Mouse (Mus musculus) kidney, postnatal 0 days (tissue): ENCODE data around the gene Papss1. TPM values are rescaled to one million over a fixed set of nuclear protein-coding genes. Genes with fewer than 3 reads are reported as not detected.

ENCODE experiments used
- ATAC-seq: fragments of 200-750 bp; cut with Nextera tagmentation; replicated peaks from 2 replicates; pipeline ENCODE4 v1.8.0; 2017; ENCODE audit warnings: low read depth, moderate number of reproducible peaks, moderate TSS enrichment, moderate library complexity; ENCODE audit not compliant: low FRiP score
- DNase-seq: peaks from one replicate; pipeline ENCODE4 v3.0.0-alpha.2; 2016; ENCODE audit warnings: low spot score
- H3K27ac ChIP-seq: fragments of 300-500 bp; sonication (generic); 2 replicates; pipeline ENCODE4 v1.5.1; 2014; ENCODE audit warnings: mild to moderate bottlenecking
- H3K27me3 ChIP-seq: fragments of 300-500 bp; sonication (generic); 2 replicates; pipeline ENCODE4 v1.6.1; 2014; ENCODE audit warnings: low read length, mixed read lengths; ENCODE audit not compliant: insufficient read depth
- H3K36me3 ChIP-seq: fragments of 300-500 bp; sonication (generic); 2 replicates; pipeline ENCODE4 v1.6.1; 2014; ENCODE audit warnings: low read length, mixed read lengths; ENCODE audit not compliant: insufficient read depth
- H3K4me1 ChIP-seq: fragments of 300-500 bp; sonication (generic); replicated peaks from 2 replicates; pipeline ENCODE4 v1.6.1; 2014; ENCODE audit warnings: antibody characterized with exemption, low read length, mixed read lengths; ENCODE audit not compliant: insufficient read depth
- H3K4me2 ChIP-seq: fragments of 300-500 bp; sonication (generic); 2 replicates; pipeline ENCODE4 v1.6.1; 2014; ENCODE audit warnings: mild to moderate bottlenecking, low read length, moderate library complexity, mixed read lengths
- H3K4me3 ChIP-seq: fragments of 300-500 bp; sonication (generic); replicated peaks from 2 replicates; pipeline ENCODE4 v1.5.1; 2014; ENCODE audit warnings: low read depth, low read length
- H3K9ac ChIP-seq: fragments of 300-500 bp; sonication (generic); 2 replicates; pipeline ENCODE4 v1.6.1; 2014; ENCODE audit warnings: low read depth, low read length
- H3K9me3 ChIP-seq: fragments of 300-500 bp; sonication (generic); replicated peaks from 2 replicates; pipeline ENCODE4 v1.6.1; 2016; ENCODE audit warnings: low read length, inconsistent platforms, mixed read lengths
- CTCF ChIP-seq: IDR thresholded peaks from 2 replicates; pipeline ENCODE4 v1.5.1; 2016; ENCODE audit warnings: antibody characterized with exemption, low read depth, mild to moderate bottlenecking, moderate library complexity
- WGBS: fragments of 180-500 bp; shearing (Covaris S2); extraction: QIAGEN DNeasy Blood & Tissue Kit; methylation state at CpG from one replicate; pipeline ENCODE4 v1.1.7; 2014; 5-methylcytosine and 5-hydroxymethylcytosine counted together
- polyA plus RNA-seq: library from polyadenylated mRNA; unstranded; fragments of >200 nt; fragmentation: Nextera tagmentation; extraction: Ambion mirVana; gene quantifications from 2 replicates; pipeline ENCODE4 v1.2.1, GENCODE M21; 2015

Gene Papss1
- polyA plus RNA-seq, 1 experiment from 2014 or later: 116 TPM

GRCm38 (mm10) chr3:131642681-131643292 is 78.2 kb downstream of the Papss1 start:
- Histone ChIP-seq H3K27me3 (no peaks in the 10 kb centered on the region), H3K4me3 (no peak overlapping the region), H3K4me1 (no peaks in the 10 kb centered on the region), H3K36me3 (0 out of 2 replicates have a peak, but pooled peaks cover 7% of the 10 kb centered on the region), H3K4me2 (no peak overlapping the region), H3K9ac (no peak overlapping the region), H3K9me3 (no peaks in the 10 kb centered on the region), H3K27ac (no peak overlapping the region)
- WGBS: 90% methylated on average over 20 of the region's 20 CpGs
- TF ChIP-seq CTCF: no peak
- ATAC-seq (no peak), DNase-seq (no peak)

DNA sequence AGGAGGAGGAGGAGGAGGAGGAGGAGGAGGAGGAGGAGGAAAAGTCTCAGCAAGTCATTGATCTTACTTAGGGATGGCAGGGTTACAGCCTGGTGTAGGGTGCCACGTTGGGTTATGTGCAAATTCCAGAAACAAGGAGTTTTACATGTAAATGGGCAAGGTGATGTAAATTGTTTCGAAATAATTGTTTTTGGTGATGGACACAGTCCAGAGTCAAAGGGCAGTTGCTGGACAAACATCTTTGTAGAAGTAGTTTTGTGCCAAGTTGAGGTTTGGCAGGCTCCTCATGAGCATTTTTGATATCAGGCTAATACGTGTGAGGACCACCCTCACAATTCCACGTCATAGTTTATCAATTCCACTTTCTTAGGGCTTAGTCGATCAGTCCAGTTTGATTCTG is 80.6 kb downstream of the Papss1 start:
- 80% methylated on average over 5 of the region's 5 CpGs for WGBS
- Histone ChIP-seq H3K4me3 (no peak overlapping the region), H3K27me3 (no peaks in the 10 kb centered on the region), H3K9me3 (no peaks in the 10 kb centered on the region), H3K27ac (no peak overlapping the region), H3K36me3 (0 out of 2 replicates have a peak, but pooled peaks cover 7% of the 10 kb centered on the region), H3K4me2 (no peak overlapping the region), H3K9ac (no peak overlapping the region), H3K4me1 (no peaks in the 10 kb centered on the region)
- TF ChIP-seq CTCF: no peak
- DNase-seq (no peak), ATAC-seq (no peak)

DNA sequence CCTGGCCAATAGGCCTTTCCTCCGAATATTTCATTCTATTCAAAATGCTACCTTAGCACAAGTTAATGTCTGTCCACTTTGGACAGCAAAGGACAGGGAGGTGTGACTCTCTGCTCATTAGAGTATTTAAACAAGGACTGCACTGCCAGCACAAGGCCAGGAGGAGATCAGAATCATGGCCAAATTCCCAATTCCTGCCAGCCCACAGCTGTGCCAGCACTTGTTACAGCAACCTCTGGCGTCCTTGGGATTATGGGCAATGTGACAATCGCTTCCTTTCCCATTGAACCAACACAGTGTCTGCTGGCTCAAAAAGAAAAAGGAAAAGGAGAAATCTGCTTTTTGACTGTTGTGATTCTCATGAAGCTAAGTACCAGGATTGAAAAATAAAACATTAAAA is 89.8 kb downstream of the Papss1 start:
- Histone ChIP-seq H3K9ac (no peak overlapping the region), H3K36me3 (no peaks in the 10 kb centered on the region), H3K4me1 (no peaks in the 10 kb centered on the region), H3K4me3 (no peak overlapping the region), H3K27me3 (no peaks in the 10 kb centered on the region), H3K9me3 (no peaks in the 10 kb centered on the region), H3K27ac (no peak overlapping the region), H3K4me2 (no peak overlapping the region)
- TF ChIP-seq CTCF: no peak
- ATAC-seq (no peak), DNase-seq (no peak)
- WGBS: 90% methylated on average over 3 of the region's 3 CpGs

DNA sequence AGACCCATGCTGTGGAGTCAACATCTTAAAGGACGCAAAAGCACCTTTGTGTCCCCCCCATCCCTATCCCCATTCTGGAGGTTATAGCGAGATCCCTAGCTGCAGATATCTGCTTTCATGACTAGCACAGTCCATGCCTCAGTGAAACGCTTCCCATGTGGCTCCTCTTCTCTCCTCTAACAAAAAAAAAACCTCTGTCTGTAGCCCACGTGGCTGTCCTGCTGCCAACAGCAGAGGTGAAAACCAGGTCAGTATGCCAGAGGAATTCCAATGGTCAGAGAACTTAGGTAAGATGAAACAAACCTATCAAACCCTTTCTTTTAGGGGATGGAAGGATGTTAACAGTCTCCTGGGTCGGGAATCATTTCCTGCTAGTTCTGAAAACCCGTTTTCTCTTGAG is 91.5 kb downstream of the Papss1 start:
- ATAC-seq (no peak), DNase-seq (no peak)
- Histone ChIP-seq H3K27me3 (no peaks in the 10 kb centered on the region), H3K4me1 (no peaks in the 10 kb centered on the region), H3K27ac (no peak overlapping the region), H3K4me3 (no peak overlapping the region), H3K4me2 (no peak overlapping the region), H3K9ac (no peak overlapping the region), H3K36me3 (no peaks in the 10 kb centered on the region), H3K9me3 (no peaks in the 10 kb centered on the region)
- no peak for TF ChIP-seq CTCF
- 58% methylated on average over 6 of the region's 6 CpGs for WGBS

GRCm38 (mm10) chr3:131660126-131660525 is 95.6 kb downstream of the Papss1 start:
- H3K27me3 ChIP-seq: no peaks in the 10 kb centered on the region
- H3K9me3 ChIP-seq: no peaks in the 10 kb centered on the region
- no peaks in the 10 kb centered on the region for H3K36me3 ChIP-seq
- ATAC-seq (no peak), DNase-seq (no peak)
- H3K4me2 ChIP-seq: no peak overlapping the region
- no peak overlapping the region for H3K9ac ChIP-seq
- no peak overlapping the region for H3K4me3 ChIP-seq
- H3K27ac ChIP-seq: no peak overlapping the region
- no peaks in the 10 kb centered on the region for H3K4me1 ChIP-seq
- TF ChIP-seq CTCF: no peak

GRCm38 (mm10) chr3:131660629-131661028 is 96.1 kb downstream of the Papss1 start:
- Histone ChIP-seq H3K4me2 (no peak overlapping the region), H3K27ac (no peak overlapping the region), H3K4me3 (no peak overlapping the region), H3K27me3 (no peaks in the 10 kb centered on the region), H3K9me3 (no peaks in the 10 kb centered on the region), H3K4me1 (no peaks in the 10 kb centered on the region), H3K36me3 (no peaks in the 10 kb centered on the region), H3K9ac (no peak overlapping the region)
- DNase-seq (no peak), ATAC-seq (no peak)
- 75% methylated on average over 4 of the region's 4 CpGs for WGBS
- TF ChIP-seq CTCF: no peak

- no peaks in the 10 kb centered on the region for H3K27me3 ChIP-seq
- no peaks in the 10 kb centered on the region for H3K4me1 ChIP-seq
- H3K4me2 ChIP-seq: no peak overlapping the region
- 80% methylated on average over 5 of the region's 5 CpGs for WGBS
- H3K9ac ChIP-seq: no peak overlapping the region
- H3K4me3 ChIP-seq: no peak overlapping the region
- no peaks in the 10 kb centered on the region for H3K9me3 ChIP-seq
- ATAC-seq (no peak), DNase-seq (no peak)
- no peaks in the 10 kb centered on the region for H3K36me3 ChIP-seq
- H3K27ac ChIP-seq: no peak overlapping the region
- no peak for TF ChIP-seq CTCF
Observed at GRCm38 (mm10) chr3:131662589-131663148, 98.1 kb downstream of the Papss1 start.
